Mouse (Mus musculus): ENCODE results near the gene Hist1h2ad.
A peak's percentile ranks its signal among the peaks of the same experiment; 100 is the strongest.
"Not testable (repeated sequence)": the region's sequence is repeated elsewhere in the genome, so short reads cannot be mapped to it uniquely, and the experiment has no call there.

Hist1h2ad gene

GRCm38 (mm10) chr13:23583387-23584068, 9.3 kb downstream of the Hist1h2ad start:
- Histone ChIP-seq H3K36me3 (ENCODE audit: control insufficient read depth, insufficient read depth, low read length, poor library complexity, severe bottlenecking) (no peaks in the 10 kb centered on the region), H3K27me3 (ENCODE audit: control insufficient read depth, insufficient read depth, low read length, poor library complexity, severe bottlenecking) (no peaks in the 10 kb centered on the region)
- DNase-seq (ENCODE audit: low read depth, low spot score) = peak; percentile 8

GRCm38 (mm10) chr13:23584331-23584730, 10.2 kb downstream of the Hist1h2ad start:
- H3K27me3 ChIP-seq (ENCODE audit: control insufficient read depth, insufficient read depth, low read length, poor library complexity, severe bottlenecking) = no peaks in the 10 kb centered on the region
- no peaks in the 10 kb centered on the region for H3K36me3 ChIP-seq (ENCODE audit: control insufficient read depth, insufficient read depth, low read length, poor library complexity, severe bottlenecking)
- DNase-seq (ENCODE audit: low read depth, low spot score) = peak; percentile 10

- H3K27me3 ChIP-seq (ENCODE audit: control insufficient read depth, insufficient read depth, low read length, poor library complexity, severe bottlenecking) = no peaks in the 10 kb centered on the region
- DNase-seq (ENCODE audit: low read depth, low spot score) = peak; percentile 80
- no peaks in the 10 kb centered on the region for H3K36me3 ChIP-seq (ENCODE audit: control insufficient read depth, insufficient read depth, low read length, poor library complexity, severe bottlenecking)
Observed at GRCm38 (mm10) chr13:23585029-23585441, 10.9 kb downstream of the Hist1h2ad start.

- not testable (repeated sequence) for H3K36me3 ChIP-seq (ENCODE audit: control insufficient read depth, insufficient read depth, low read length, poor library complexity, severe bottlenecking)
Observed at GRCm38 (mm10) chr13:23585442-23586098, 11.4 kb downstream of the Hist1h2ad start.

GRCm38 (mm10) chr13:23586099-23586939, 12.1 kb downstream of the Hist1h2ad start:
- Histone ChIP-seq H3K36me3 (ENCODE audit: control insufficient read depth, insufficient read depth, low read length, poor library complexity, severe bottlenecking) (no peaks in the 10 kb centered on the region), H3K27me3 (ENCODE audit: control insufficient read depth, insufficient read depth, low read length, poor library complexity, severe bottlenecking) (no peaks in the 10 kb centered on the region)
- DNase-seq (ENCODE audit: low read depth, low spot score) = peak; percentile 24

More at GRCm38 (mm10) chr13:23585442-23586098, 11.4 kb downstream of the Hist1h2ad start:
- not testable (repeated sequence) for H3K27me3 ChIP-seq (ENCODE audit: control insufficient read depth, insufficient read depth, low read length, poor library complexity, severe bottlenecking)
- peak; percentile 94 for DNase-seq (ENCODE audit: low read depth, low spot score)

- DNase-seq (ENCODE audit: low read depth, low spot score) = peak; percentile 7
- Histone ChIP-seq H3K27me3 (ENCODE audit: control insufficient read depth, insufficient read depth, low read length, poor library complexity, severe bottlenecking) (no peaks in the 10 kb centered on the region), H3K36me3 (ENCODE audit: control insufficient read depth, insufficient read depth, low read length, poor library complexity, severe bottlenecking) (no peaks in the 10 kb centered on the region)
Observed at GRCm38 (mm10) chr13:23586940-23587225, 12.7 kb downstream of the Hist1h2ad start.

GRCm38 (mm10) chr13:23591206-23591605, 17.0 kb downstream of the Hist1h2ad start:
- no peak for DNase-seq (ENCODE audit: low read depth, low spot score)
- H3K36me3 ChIP-seq (ENCODE audit: control insufficient read depth, insufficient read depth, low read length, poor library complexity, severe bottlenecking) = no peaks in the 10 kb centered on the region
- no peaks in the 10 kb centered on the region for H3K27me3 ChIP-seq (ENCODE audit: control insufficient read depth, insufficient read depth, low read length, poor library complexity, severe bottlenecking)

- DNase-seq (ENCODE audit: low read depth, low spot score); H3K27me3 ChIP-seq (ENCODE audit: control insufficient read depth, insufficient read depth, low read length, poor library complexity, severe bottlenecking); H3K36me3 ChIP-seq (ENCODE audit: control insufficient read depth, insufficient read depth, low read length, poor library complexity, severe bottlenecking): not testable (repeated sequence)
Observed at GRCm38 (mm10) chr13:23591886-23592285, 17.7 kb downstream of the Hist1h2ad start.

- no peak for DNase-seq (ENCODE audit: low read depth, low spot score)
- H3K36me3 ChIP-seq (ENCODE audit: control insufficient read depth, insufficient read depth, low read length, poor library complexity, severe bottlenecking) = no peaks in the 10 kb centered on the region
- no peaks in the 10 kb centered on the region for H3K27me3 ChIP-seq (ENCODE audit: control insufficient read depth, insufficient read depth, low read length, poor library complexity, severe bottlenecking)
Observed at GRCm38 (mm10) chr13:23592614-23593013, 18.4 kb downstream of the Hist1h2ad start.

- H3K36me3 ChIP-seq (ENCODE audit: control insufficient read depth, insufficient read depth, low read length, poor library complexity, severe bottlenecking) = no peaks in the 10 kb centered on the region
- no peak for DNase-seq (ENCODE audit: low read depth, low spot score)
- no peaks in the 10 kb centered on the region for H3K27me3 ChIP-seq (ENCODE audit: control insufficient read depth, insufficient read depth, low read length, poor library complexity, severe bottlenecking)
Observed at GRCm38 (mm10) chr13:23593051-23593770, 19.0 kb downstream of the Hist1h2ad start.

- no peak for DNase-seq (ENCODE audit: low read depth, low spot score)
- H3K36me3 ChIP-seq (ENCODE audit: control insufficient read depth, insufficient read depth, low read length, poor library complexity, severe bottlenecking) = no peaks in the 10 kb centered on the region
- no peaks in the 10 kb centered on the region for H3K27me3 ChIP-seq (ENCODE audit: control insufficient read depth, insufficient read depth, low read length, poor library complexity, severe bottlenecking)
Observed at GRCm38 (mm10) chr13:23595185-23595584, 21.0 kb downstream of the Hist1h2ad start.

- Histone ChIP-seq H3K36me3 (ENCODE audit: control insufficient read depth, insufficient read depth, low read length, poor library complexity, severe bottlenecking) (no peaks in the 10 kb centered on the region), H3K27me3 (ENCODE audit: control insufficient read depth, insufficient read depth, low read length, poor library complexity, severe bottlenecking) (no peaks in the 10 kb centered on the region)
- DNase-seq (ENCODE audit: low read depth, low spot score) = no peak
Observed at GRCm38 (mm10) chr13:23595622-23596372, 21.6 kb downstream of the Hist1h2ad start.

- no peaks in the 10 kb centered on the region for H3K27me3 ChIP-seq (ENCODE audit: control insufficient read depth, insufficient read depth, low read length, poor library complexity, severe bottlenecking)
- peak; percentile 89 for DNase-seq (ENCODE audit: low read depth, low spot score)
- no peaks in the 10 kb centered on the region for H3K36me3 ChIP-seq (ENCODE audit: control insufficient read depth, insufficient read depth, low read length, poor library complexity, severe bottlenecking)
Observed at GRCm38 (mm10) chr13:23597957-23598356, 23.8 kb downstream of the Hist1h2ad start.

GRCm38 (mm10) chr13:23603182-23603699, 29.1 kb downstream of the Hist1h2ad start:
- Histone ChIP-seq H3K27me3 (ENCODE audit: control insufficient read depth, insufficient read depth, low read length, poor library complexity, severe bottlenecking) (no peaks in the 10 kb centered on the region), H3K36me3 (ENCODE audit: control insufficient read depth, insufficient read depth, low read length, poor library complexity, severe bottlenecking) (no peaks in the 10 kb centered on the region)
- no peak for DNase-seq (ENCODE audit: low read depth, low spot score)
